Mouse (Mus musculus) CH12.LX (cell line): ENCODE measurements around the gene Epop. TPM values are rescaled to one million over a fixed set of nuclear protein-coding genes. Genes with fewer than 3 reads are reported as not detected.

Source experiments
- DNase-seq: peaks from one replicate; pipeline ENCODE4 v3.0.0-alpha.2; 2013; ENCODE audit errors: extremely low read depth
- H3K27ac ChIP-seq: 2 replicates; pipeline ENCODE4 v1.5.1; 2012; ENCODE audit warnings: low read depth, mild to moderate bottlenecking, control low read depth, moderate library complexity; ENCODE audit not compliant: insufficient read depth
- H3K27me3 ChIP-seq: replicated peaks from 2 replicates; pipeline ENCODE3; 2012; ENCODE audit warnings: inconsistent platforms
- H3K36me3 ChIP-seq, 2 experiments: replicated peaks in 1 of 2; 2 replicates each; pipeline versions ENCODE3 to v1.6.1; 2012; ENCODE audit warnings: inconsistent platforms in 1 of 2, low read length in 1 of 2, mild to moderate bottlenecking in 1 of 2, mixed read lengths in 1 of 2, moderate library complexity in 1 of 2; ENCODE audit not compliant: control insufficient read depth in 1 of 2, insufficient read depth in 1 of 2
- H3K4me1 ChIP-seq, 2 experiments: 2 replicates each; pipeline ENCODE4 v1.6.1; 2012; ENCODE audit warnings: inconsistent platforms in 1 of 2, moderate library complexity in 1 of 2; ENCODE audit not compliant: insufficient read depth in 2 of 2, control insufficient read depth in 1 of 2
- H3K4me2 ChIP-seq: 2 replicates; pipeline ENCODE4 v1.6.1; 2012; ENCODE audit warnings: low read depth, mild to moderate bottlenecking, control low read depth; ENCODE audit not compliant: poor library complexity, insufficient read depth, severe bottlenecking
- H3K4me3 ChIP-seq, 3 experiments: fragments of 150-350 bp in 1 of 3; sonication (generic) in 1 of 3; replicated peaks in 1 of 3; 2 replicates each; pipeline versions ENCODE3 to v1.5.1; 2011 to 2012; ENCODE audit warnings: low read depth in 2 of 3, low read length in 2 of 3, mild to moderate bottlenecking in 2 of 3, moderate library complexity in 2 of 3, control low read depth in 1 of 3, improper control_type of control experiment in 1 of 3, inconsistent platforms in 1 of 3, mixed read lengths in 1 of 3; ENCODE audit not compliant: poor library complexity in 1 of 3
- H3K79me2 ChIP-seq: replicated peaks from 2 replicates; pipeline ENCODE4 v1.6.1; 2012; ENCODE audit warnings: mild to moderate bottlenecking, moderate library complexity; ENCODE audit not compliant: control insufficient read depth, poor library complexity, insufficient read depth, severe bottlenecking; ENCODE audit errors: extremely low read depth
- H3K9ac ChIP-seq: 2 replicates; pipeline ENCODE4 v1.6.1; 2012; ENCODE audit warnings: low read depth, mild to moderate bottlenecking, control low read depth, moderate library complexity; ENCODE audit not compliant: insufficient read depth
- H3K9me3 ChIP-seq: replicated peaks from 2 replicates; pipeline ENCODE3; 2012; ENCODE audit warnings: low read length, inconsistent platforms, mixed read lengths
- CTCF ChIP-seq, 2 experiments: IDR thresholded peaks in 1 of 2; conservative IDR thresholded peaks in 1 of 2; 2 replicates each; pipeline ENCODE4 v1.5.1; 2011 to 2012; ENCODE audit warnings: low read depth in 2 of 2, low read length in 2 of 2, improper control_type of control experiment in 1 of 2, inconsistent platforms in 1 of 2, mild to moderate bottlenecking in 1 of 2, moderate library complexity in 1 of 2
- EP300 ChIP-seq: IDR thresholded peaks from 2 replicates; pipeline ENCODE4 v1.6.1; 2011; ENCODE audit warnings: low read length, improper control_type of control experiment
- ETS1 ChIP-seq: conservative IDR thresholded peaks from 2 replicates; pipeline ENCODE4 v1.6.1; 2012; ENCODE audit warnings: low read depth, mild to moderate bottlenecking, inconsistent platforms, low read length, improper control_type of control experiment, moderate library complexity
- GABPA ChIP-seq: IDR thresholded peaks from 2 replicates; pipeline ENCODE4 v1.6.1; 2012; ENCODE audit warnings: low read depth, low read length, improper control_type of control experiment, inconsistent platforms; ENCODE audit not compliant: insufficient replicate concordance
- HCFC1 ChIP-seq: IDR thresholded peaks from 2 replicates; pipeline ENCODE4 v1.6.1; 2012; ENCODE audit warnings: low read depth, mild to moderate bottlenecking, inconsistent platforms, low read length, improper control_type of control experiment
- JUND ChIP-seq: conservative IDR thresholded peaks from 2 replicates; pipeline ENCODE4 v1.6.1; 2011; ENCODE audit warnings: low read depth, low read length, improper control_type of control experiment
- KAT2A ChIP-seq: IDR thresholded peaks from 2 replicates; pipeline ENCODE4 v1.6.1; 2012; ENCODE audit warnings: low read length, improper control_type of control experiment, inconsistent platforms; ENCODE audit not compliant: insufficient replicate concordance
- MAZ ChIP-seq: IDR thresholded peaks from 2 replicates; pipeline ENCODE4 v1.6.1; 2012; ENCODE audit warnings: low read depth, mild to moderate bottlenecking, inconsistent platforms, low read length, improper control_type of control experiment, moderate library complexity
- MEF2A ChIP-seq: IDR thresholded peaks from 2 replicates; pipeline ENCODE4 v1.6.1; 2014; ENCODE audit warnings: low read depth, mild to moderate bottlenecking, inconsistent platforms, low read length, improper control_type of control experiment, borderline replicate concordance
- MXI1 ChIP-seq: IDR thresholded peaks from 2 replicates; pipeline ENCODE4 v1.6.1; 2011; ENCODE audit warnings: mild to moderate bottlenecking, low read depth, low read length, improper control_type of control experiment
- NRF1 ChIP-seq: IDR thresholded peaks from 2 replicates; pipeline ENCODE4 v1.6.1; 2014; ENCODE audit warnings: low read depth, mild to moderate bottlenecking, inconsistent platforms, low read length, improper control_type of control experiment, moderate library complexity
- PAX5 ChIP-seq: IDR thresholded peaks from 2 replicates; pipeline ENCODE4 v1.6.1; 2012; ENCODE audit warnings: low read length, inconsistent platforms, mixed read lengths
- POLR2A ChIP-seq: IDR thresholded peaks from 2 replicates; pipeline ENCODE4 v1.6.1; 2011; ENCODE audit warnings: low read depth, mild to moderate bottlenecking, improper control_type of control experiment, low read length
- POLR2AphosphoS2 ChIP-seq: IDR thresholded peaks from 2 replicates; pipeline ENCODE4 v1.6.1; 2011; ENCODE audit warnings: low read depth, low read length, improper control_type of control experiment
- RAD21 ChIP-seq: IDR thresholded peaks from 2 replicates; pipeline ENCODE4 v1.6.1; 2011; ENCODE audit warnings: low read depth, mild to moderate bottlenecking, low read length, improper control_type of control experiment, moderate library complexity
- SMC3 ChIP-seq: IDR thresholded peaks from 2 replicates; pipeline ENCODE4 v1.6.1; 2011; ENCODE audit warnings: low read depth, low read length, improper control_type of control experiment
- TBP ChIP-seq: conservative IDR thresholded peaks from 2 replicates; pipeline ENCODE4 v1.6.1; 2011; ENCODE audit warnings: low read depth, low read length, improper control_type of control experiment
- TCF12 ChIP-seq: IDR thresholded peaks from 2 replicates; pipeline ENCODE4 v1.6.1; 2014; ENCODE audit warnings: low read depth, mild to moderate bottlenecking, inconsistent platforms, low read length, improper control_type of control experiment
- UBTF ChIP-seq: IDR thresholded peaks from 2 replicates; pipeline ENCODE4 v1.6.1; 2012; ENCODE audit warnings: low read depth, mild to moderate bottlenecking, inconsistent platforms, low read length, improper control_type of control experiment, moderate library complexity
- USF2 ChIP-seq: conservative IDR thresholded peaks from 2 replicates; pipeline ENCODE4 v1.6.1; 2011; ENCODE audit warnings: low read depth, low read length, improper control_type of control experiment
- ZC3H11A ChIP-seq: IDR thresholded peaks from 2 replicates; pipeline ENCODE4 v1.6.1; 2012; ENCODE audit warnings: low read depth, mild to moderate bottlenecking, inconsistent platforms, low read length, improper control_type of control experiment
- ZMIZ1 ChIP-seq: IDR thresholded peaks from 2 replicates; pipeline ENCODE4 v1.6.1; 2012; ENCODE audit warnings: low read depth, mild to moderate bottlenecking, inconsistent platforms, low read length, improper control_type of control experiment
- ZNF384 ChIP-seq: IDR thresholded peaks from 2 replicates; pipeline ENCODE4 v1.6.1; 2012; ENCODE audit warnings: low read depth, low read length, improper control_type of control experiment, inconsistent platforms
- dilution Hi-C: fragments of 300-500 bp; cut with MboI; formaldehyde crosslinking; loops from 2 replicates; pipeline ENCODE4 v1.14.3; 2020; ENCODE audit warnings: low sequenced_read_pairs; ENCODE audit not compliant: extremely low pct_unique_long_range_greater_than_20kb, extremely low pct_ligation_motif_present
- in situ Hi-C: fragments of 300-500 bp; cut with MboI; formaldehyde crosslinking; loops from 3 replicates; pipeline ENCODE4 v1.14.3; 2019; ENCODE audit warnings: low sequenced_read_pairs, low pct_ligation_motif_present, low pct_unique_long_range_greater_than_20kb, mixed read lengths
- polyA plus RNA-seq: library from polyadenylated mRNA; unstranded; fragments of >175 nt; gene quantifications from 2 replicates; pipeline ENCODE4 v1.2.1, GENCODE M21; 2012; ENCODE audit warnings: low read depth; ENCODE audit not compliant: insufficient read length
- total RNA-seq, 2 experiments: library from RNA; depleted of rRNA; stranded (reverse); fragments of 300-350 nt in 1 of 2; fragments of >200 nt in 1 of 2; gene quantifications; 2 replicates each; pipeline ENCODE4 v1.2.3; 2012 to 2014

Gene Epop
- total and polyA plus RNA-seq, 3 experiments: 2.1 to 8.4 (median 4.2) TPM

GRCm38 (mm10) chr11:97622440-97622839, 7.1 kb downstream of the Epop start (continued):
- TF ChIP-seq MAZ (peak; percentile 23; the same call in 1 of the 2 replicates), ZC3H11A (peak; percentile 95), ZNF384 (no peak), KAT2A (no peak), CTCF (conservative IDR thresholded peaks at IDR 0.05 in 1 of 2, IDR thresholded peaks at IDR 0.05 in 1 of 2; ENCODE audit: low read depth in 2 of 2, low read length in 2 of 2) (peak; percentile 99 to 100), UBTF (no peak), MEF2A (peak; percentile 54; the same call in 1 of the 2 replicates), JUND (peak; percentile 40; the same call in 1 of the 2 replicates), EP300 (no peak), POLR2AphosphoS2 (no peak), POLR2A (no peak), HCFC1 (no peak), GABPA (no peak), USF2 (no peak), PAX5 (no peak), ETS1 (no peak)

DNA sequence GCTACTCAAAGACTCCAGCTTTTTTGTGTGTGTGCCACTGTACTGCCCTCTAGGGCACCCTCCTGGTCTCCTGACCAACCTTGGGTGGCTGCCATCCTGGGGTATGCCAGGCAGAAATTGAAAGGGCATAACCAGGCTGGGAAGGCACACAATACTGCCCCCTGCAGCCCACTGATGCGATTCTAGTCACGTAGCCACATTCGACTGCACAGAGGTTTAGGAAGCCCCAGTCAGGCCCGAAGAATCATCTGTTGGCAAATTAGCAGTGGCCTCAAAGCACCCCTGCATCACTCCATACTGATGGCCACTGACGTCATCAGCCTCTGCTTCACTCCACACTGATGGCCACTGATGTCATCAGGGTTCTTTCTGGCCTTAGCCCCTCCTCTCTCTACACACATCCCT, 10.1 kb downstream of the Epop start:
- in situ Hi-C loops: no loop called here

More for the DNA sequence above, 10.1 kb downstream of the Epop start:
- dilution Hi-C loops: no loop called here
- TF ChIP-seq MAZ (no peak), SMC3 (peak; percentile 72), POLR2AphosphoS2 (no peak), KAT2A (no peak), RAD21 (peak; percentile 57), CTCF (conservative IDR thresholded peaks at IDR 0.05 in 1 of 2, IDR thresholded peaks at IDR 0.05 in 1 of 2; ENCODE audit: low read depth in 2 of 2, low read length in 2 of 2) (peak; percentile 24 to 78; a peak in 3 of 4 replicates), USF2 (no peak), TCF12 (no peak), TBP (no peak), MEF2A (no peak), ZMIZ1 (no peak), NRF1 (no peak), MXI1 (no peak)
- H3K27me3 ChIP-seq: peaks cover 38% of the 10 kb centered on the region
- H3K4me1 ChIP-seq: peaks cover 11 to 19% of the 10 kb centered on the region in 2 experiments
- H3K27ac ChIP-seq: no peak overlapping the region
- H3K9ac ChIP-seq: no peak overlapping the region
- peaks cover 3% of the 10 kb centered on the region for H3K9me3 ChIP-seq
- DNase-seq: peak; percentile 48
- H3K4me2 ChIP-seq: no peak overlapping the region
- no peak overlapping the region for H3K4me3 ChIP-seq
- H3K36me3 ChIP-seq: no peaks in the 10 kb centered on the region
- no peaks in the 10 kb centered on the region for H3K79me2 ChIP-seq
